Mouse (Mus musculus) right cerebral cortex, adult 18-20 months (tissue): ENCODE data around the gene Traf3.

ENCODE experiments used
- DNase-seq: peaks from one replicate; pipeline ENCODE4 v3.0.0; 2022; ENCODE audit warnings: mixed read lengths

The Traf3 gene

GRCm38 (mm10) chr12:111267673-111268325, 101.6 kb downstream of the Traf3 start:
- DNase-seq, result no peak

DNA sequence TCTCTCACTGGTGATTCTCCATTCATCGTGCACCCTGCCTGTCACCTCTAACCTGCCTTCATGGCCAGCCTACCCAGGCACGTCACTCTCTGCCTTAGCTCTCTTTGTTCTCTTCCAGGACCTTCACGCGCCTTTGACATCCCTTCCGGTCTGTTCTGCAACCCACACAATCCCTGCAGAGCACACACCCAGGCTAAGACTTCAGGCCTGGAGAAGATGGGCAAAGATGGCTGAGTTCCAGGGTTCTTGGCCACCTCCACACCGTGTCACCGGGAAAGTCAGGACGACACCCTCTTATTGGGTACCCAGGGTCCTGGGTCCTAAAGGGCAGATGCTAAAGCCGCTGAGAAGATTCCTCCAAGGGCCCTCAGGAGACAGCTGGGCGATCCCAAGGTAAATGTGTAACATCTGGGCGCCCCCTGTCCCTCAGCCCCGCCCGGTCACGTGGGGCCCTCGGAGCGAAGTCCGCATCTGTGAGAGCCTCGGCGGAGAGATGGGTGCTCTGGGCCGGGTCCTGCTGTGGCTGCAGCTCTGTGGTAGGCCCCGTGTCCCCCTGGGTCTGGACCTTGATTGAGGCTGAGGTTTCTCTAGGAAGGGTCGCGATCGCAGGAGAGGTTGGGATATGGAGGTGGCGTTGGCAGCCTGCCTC, 104.6 kb downstream of the Traf3 start, which contains the start of gene Amn:
Gene Amn, plus strand, starts transcription at position 467 of the 649 bp plus-strand sequence.
- no peak for DNase-seq

GRCm38 (mm10) chr12:111271406-111271805, 105.2 kb downstream of the Traf3 start:
- no peak for DNase-seq

- no peak for DNase-seq
These were observed 105.8 kb downstream of the Traf3 start for GRCm38 (mm10) chr12:111271966-111272365.

DNA sequence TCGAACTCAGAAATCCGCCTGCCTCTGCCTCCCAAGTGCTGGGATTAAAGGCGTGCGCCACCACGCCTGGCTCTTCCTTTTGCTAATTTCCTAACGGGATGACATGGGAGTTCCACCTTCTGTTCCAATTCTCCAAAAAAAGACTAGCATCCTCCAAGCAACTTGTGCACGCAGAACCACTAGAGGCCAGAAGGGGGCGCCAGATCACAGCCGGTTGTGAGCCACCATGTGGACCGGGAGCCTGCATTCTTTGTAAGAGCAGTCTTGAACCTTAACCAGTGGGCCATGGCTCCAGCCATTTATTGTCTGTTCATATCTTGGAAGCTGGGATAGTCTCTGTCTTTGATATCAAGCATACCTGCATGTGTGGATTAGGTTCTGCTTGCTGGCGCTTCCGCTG, 106.2 kb downstream of the Traf3 start:
- peak; percentile 81 for DNase-seq

DNA sequence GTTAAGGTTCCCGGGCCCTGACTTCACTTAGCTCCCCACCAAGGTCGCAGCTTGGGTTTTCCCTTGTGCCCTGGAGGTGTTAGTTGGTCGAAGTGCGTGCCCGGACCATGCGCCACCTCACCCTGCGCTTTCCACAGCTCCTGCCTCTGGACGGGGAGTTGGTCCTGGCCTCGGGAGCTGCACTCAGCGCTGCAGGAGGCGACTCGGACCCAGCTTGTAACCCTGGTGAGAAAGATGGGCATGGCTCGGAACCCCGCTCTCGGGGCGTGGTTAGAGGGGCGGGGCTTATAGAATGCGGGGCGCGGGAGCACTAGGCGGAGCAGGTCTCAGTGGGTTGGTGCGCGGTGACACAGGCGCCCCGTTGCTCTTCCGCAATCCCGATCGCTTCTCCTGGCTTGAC, 107.8 kb downstream of the Traf3 start:
- DNase-seq, result no peak

DNA sequence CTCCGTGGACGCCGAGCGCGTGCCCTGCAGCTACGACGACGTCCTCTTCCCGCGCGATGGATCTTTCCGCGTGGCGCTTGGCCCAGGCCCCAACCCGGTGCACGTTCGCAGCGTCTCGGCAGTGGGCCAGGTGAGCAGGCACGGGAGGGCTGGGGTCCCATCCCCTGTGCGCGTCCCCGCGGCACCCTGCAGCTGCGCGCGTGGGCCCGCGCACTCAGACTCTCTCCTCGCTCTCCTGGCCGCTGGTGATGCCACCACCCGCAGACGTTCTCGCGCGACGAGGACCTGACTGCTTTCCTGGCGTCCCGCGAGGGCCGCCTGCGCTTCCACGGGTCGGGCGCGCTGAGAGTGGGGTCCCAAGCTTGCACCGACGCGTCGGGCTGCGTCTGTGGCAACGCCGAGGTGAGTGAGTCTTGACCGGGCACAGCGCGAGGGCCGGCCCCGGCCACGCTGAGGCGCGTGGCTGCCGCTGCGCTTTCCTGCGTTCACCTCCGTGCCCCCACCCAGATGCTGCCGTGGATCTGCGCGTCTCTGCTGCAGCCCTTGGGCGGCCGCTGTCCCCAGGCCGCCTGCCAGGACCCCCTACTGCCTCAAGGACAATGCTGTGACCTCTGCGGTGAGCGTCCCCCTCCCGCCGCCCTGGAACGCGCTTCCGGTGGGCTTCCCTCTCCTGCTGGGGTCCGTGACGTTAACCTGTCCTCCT, 108.4 kb downstream of the Traf3 start:
- no peak for DNase-seq

GRCm38 (mm10) chr12:111275150-111275841, 109.1 kb downstream of the Traf3 start:
- DNase-seq, result no peak

- DNase-seq, result no peak
These were observed 110.2 kb downstream of the Traf3 start for GRCm38 (mm10) chr12:111276371-111276770.

DNA sequence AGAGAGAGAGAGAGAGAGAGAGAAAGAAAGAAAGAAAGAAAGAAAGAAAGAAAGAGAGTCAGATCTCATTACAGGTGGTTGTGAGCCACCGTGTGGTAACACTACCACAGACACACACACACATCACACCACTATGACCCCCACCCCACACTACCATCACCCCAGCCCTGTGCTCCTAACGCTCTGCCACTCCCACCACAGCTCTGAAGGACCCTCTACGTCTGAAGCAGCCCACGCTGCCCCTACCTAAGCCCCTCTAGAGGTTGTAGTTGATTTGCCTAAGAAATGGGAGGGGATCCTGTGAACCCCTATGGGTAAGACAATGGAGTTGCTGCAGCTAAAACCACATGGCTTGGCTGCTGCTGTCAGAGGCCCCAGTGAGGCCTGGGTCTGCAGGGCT, 117.4 kb downstream of the Traf3 start:
- no peak for DNase-seq

- no peak for DNase-seq
These were observed 118.4 kb downstream of the Traf3 start for GRCm38 (mm10) chr12:111284532-111284931.

- no peak for DNase-seq
These were observed 126.9 kb downstream of the Traf3 start for GRCm38 (mm10) chr12:111293025-111293424.

- no peak for DNase-seq
These were observed 135.3 kb downstream of the Traf3 start for GRCm38 (mm10) chr12:111301322-111302017.

GRCm38 (mm10) chr12:111302018-111302345, 135.8 kb downstream of the Traf3 start:
- DNase-seq, result no peak

DNA sequence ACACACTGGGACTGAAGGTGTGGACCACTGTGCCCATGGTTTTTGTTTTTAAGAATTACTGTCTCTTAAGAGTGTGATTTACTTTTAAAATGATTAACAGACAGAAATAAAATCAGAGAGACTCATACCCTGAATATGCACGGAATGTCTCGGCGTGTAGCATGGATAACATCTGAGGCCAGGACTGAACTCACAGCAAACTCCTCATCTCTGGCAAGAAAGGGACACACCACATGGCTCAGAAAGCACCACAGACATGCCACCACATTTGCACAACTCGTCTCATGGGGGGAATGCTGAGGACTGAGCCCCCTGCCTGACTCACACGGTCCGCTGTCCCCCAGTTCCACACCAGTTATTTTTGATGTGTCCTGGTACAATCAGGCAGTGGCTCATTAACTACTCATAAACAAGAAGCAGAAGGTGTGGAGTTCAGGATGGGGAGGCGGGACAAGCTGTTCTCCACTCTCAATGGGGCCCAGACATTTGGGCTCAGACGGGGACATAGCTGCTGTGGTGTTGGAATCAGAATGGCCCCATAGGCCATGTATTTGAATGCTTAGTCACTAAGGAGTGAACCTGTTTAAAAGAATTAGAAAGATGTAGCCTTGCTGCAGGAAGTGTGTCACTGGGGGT, 137.7 kb downstream of the Traf3 start:
- no peak for DNase-seq

GRCm38 (mm10) chr12:111306821-111307220, 140.7 kb downstream of the Traf3 start:
- no peak for DNase-seq

DNA sequence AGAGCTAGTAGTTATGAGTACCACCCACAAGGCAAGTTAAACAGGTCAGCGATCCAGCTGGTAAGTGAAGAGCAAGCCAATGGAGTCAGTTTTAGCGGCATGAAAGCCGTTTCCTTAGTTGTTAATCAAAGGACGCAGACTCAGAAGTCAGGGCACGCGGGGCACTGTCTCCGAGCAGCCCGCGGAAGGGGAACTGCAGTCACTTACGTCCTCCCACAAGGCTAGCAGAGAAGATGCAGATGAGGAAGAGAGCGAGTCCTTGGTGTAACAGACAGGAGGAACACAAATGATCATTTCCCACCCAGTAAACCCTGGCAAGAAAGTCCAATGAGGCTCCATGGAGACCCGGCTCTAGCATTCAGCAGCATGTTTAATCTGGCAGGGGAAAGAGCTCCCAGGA, 143.1 kb downstream of the Traf3 start:
- no peak for DNase-seq

DNA sequence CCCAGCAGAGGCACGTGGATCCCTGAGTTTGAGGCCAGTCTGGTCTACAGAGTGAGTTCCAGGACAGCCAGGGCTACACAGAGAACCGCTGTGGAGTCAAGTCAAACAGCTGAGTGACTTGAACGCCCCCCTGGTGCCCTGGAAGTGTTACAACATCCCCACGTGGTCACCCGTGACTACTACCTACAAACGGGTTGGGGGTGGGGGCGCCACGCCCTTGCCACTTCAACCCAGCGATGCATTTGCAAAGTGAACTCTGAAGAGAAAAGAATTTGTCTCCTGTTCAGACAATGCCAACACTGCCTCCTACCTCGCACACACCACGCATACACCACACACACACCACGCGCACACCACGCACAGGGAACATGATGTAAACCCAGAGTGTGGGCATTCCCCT, 143.8 kb downstream of the Traf3 start:
- no peak for DNase-seq

GRCm38 (mm10) chr12:111311775-111312174, 145.6 kb downstream of the Traf3 start:
- DNase-seq, result no peak

DNA sequence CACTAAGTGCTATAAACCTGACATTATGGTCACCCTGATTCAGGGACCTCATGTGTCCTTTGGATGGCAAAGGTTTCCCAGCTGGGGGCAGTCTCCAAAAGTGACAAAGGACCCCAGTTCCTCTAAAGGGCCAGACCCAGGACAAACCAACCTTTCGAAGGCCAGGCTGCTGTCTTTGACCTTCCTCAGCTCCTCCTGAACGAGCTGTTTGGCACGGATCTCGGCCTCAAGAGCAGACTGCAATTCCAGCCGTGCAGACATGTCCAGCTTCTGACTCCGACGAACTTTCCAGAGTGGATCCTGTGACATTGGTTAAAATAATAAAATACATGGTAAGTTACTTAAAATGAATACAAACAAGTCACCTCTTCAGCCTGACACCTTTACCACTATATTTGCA, 148.1 kb downstream of the Traf3 start:
- no peak for DNase-seq
